Mouse (Mus musculus) cerebellum, adult 11-12 months (tissue): ENCODE data around the gene Ccdc7a.
A peak's percentile ranks its signal among the peaks of the same experiment; 100 is the strongest.

Experiments used
- DNase-seq: peaks from one replicate; pipeline ENCODE4 v3.0.0; 2022

Gene Ccdc7a

DNA sequence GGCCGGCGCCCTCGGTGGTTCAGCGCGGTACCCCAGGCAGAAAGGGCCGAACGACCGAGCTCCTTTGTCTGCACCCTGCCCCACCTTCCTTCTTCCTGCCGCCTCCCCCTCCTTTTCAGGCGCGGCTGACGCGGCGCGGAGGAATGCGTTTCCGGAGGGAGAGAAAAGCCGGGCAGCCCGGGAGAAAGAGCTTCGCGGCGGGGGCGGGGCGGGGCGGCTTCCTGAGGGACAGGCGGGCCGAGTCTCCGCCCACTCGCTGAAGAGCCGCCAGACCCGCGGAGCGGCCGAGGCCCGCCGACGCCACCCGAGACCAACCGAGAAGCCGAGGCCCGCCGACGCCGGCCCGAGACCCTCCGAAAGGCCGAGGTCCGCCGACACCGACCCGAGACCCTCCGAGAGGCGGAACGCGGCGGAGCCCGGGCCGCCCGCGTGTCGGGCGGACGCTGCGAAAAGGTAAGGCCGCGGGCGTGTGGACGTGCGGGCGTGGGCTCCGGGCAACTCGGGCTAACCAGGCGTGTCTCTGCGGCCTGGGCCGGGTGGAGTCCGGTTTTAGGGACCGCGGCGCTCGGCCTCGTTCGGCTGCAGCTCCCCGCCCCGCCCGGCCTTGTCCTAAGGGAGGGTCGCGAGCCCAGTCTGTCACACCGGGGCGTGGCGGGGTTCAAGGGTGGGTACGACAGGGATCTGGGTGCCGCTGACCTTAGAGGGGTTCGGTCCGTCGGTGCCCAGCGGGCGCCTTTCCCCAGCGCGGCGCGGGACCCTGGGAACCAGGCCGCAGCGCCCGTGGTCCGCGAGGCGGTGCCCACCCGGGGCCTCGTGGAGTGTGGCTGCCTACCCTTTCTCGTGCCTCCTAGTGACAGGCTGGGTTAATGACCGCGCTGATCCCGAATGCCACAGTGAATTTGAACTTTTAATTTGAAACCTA is 379.5 kb downstream of the Ccdc7a start, which contains the start of gene Itgb1:
Itgb1 (plus strand) TSS at position 148 of the 922 bp plus-strand sequence.
- DNase-seq, result peak; percentile 92

DNA sequence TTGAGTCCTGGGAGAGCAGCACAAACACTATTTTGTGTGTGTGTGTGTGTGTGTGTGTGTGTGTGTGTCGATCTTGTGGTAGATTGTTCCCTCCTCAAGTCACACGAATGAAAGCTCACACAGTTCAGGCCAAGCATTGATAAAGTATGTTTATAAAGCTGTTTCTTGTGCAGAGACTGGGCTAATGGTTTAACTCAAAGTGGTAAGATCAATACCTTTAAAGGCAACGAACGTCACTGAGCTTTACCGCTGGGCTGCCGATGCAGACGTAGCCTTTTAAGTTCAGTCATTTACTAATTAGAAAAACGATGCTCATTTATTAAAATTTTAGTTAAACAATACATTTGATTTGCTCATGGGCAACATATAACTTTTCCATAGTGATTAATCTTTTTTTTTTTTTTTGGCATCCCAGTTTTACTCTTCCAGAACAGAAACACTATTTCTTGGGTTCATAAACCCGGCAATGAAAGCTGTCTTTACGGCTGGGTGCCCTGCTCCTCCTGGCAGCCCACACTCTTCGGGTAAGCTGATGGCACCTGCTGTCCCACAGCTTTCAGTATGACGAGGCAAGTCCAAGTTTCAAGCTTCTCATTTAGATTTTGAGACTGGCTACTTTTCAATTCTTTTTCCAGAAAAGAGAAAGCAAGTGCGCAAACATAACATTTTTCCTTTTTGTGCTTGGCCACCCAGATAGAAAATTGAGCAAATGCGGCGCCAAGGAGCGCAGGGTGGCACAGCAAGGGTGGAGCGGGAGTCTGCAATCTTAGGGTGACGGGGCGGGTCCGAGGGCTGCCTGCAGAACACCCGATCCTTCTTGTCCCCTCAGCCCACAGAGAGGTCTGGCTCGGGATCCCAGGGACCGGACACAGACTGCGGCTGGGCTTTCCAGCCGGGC is 380.5 kb downstream of the Ccdc7a start:
- no peak for DNase-seq
